Mouse (Mus musculus) thymus, postnatal 14 days (tissue): ENCODE results near the gene Klf2.

ENCODE experiments used
- DNase-seq: peaks from one replicate; pipeline ENCODE4 v3.0.0; 2021

The Klf2 gene

DNA sequence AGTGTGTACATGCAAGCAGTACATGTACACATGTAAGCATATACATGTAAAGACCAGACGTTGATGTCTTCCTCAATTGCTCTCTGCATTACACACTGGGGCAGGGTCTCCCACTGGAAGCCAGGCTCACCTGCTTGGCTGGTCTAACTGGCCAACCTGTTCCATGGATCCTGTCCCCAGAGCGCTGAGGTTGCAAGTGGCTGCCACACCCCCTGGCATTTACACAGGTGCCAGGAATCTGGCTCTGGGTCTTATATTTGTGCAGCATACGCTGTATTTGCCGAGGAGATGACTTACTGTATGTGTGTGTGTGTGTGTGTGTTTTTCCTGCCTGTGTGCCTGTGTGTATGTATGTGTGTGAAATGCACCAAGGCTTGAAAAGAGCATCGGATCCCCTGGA lies 11.9 kb upstream of the Klf2 start:
- DNase-seq = no peak

GRCm38 (mm10) chr8:72308276-72308675 lies 10.6 kb upstream of the Klf2 start:
- no peak for DNase-seq

GRCm38 (mm10) chr8:72310849-72311506 lies 7.9 kb upstream of the Klf2 start:
- peak; percentile 37 for DNase-seq

- peak; percentile 73 for DNase-seq
These were observed 5.8 kb upstream of the Klf2 start for GRCm38 (mm10) chr8:72312926-72313518.

DNA sequence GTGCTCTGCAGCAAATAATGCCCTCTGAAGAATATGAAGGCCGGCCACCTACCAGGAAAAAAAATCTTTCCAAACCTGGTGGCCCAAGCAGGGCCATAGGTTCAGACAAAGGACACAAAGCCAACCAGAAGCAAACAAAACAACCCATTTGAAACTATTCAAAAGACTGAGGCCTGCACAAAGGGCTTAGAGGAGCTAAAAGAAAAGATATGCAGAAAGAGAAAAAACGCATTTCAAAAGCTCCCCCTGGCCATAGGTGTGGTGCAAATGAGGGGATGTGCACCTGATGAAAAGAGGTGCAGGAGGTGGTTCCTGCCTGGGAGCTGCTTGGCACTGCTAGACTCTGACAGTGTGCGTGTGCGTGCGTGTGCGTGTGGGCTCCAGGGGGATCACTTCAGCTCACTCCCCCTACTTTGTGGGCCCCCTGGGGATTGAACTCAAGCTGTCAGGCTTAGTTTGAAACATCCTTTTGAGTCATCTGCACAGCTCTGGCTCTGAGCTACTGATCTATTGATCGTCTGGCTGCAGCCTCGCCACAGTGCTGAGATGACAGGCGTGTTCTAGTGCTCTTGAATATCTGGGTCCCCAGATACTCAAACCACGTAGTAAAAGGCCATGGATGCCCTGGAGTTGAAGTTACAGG lies 2.7 kb upstream of the Klf2 start:
- DNase-seq = no peak

- no peak for DNase-seq
These were observed 1.0 kb upstream of the Klf2 start for GRCm38 (mm10) chr8:72317741-72318301.

- no peak for DNase-seq
These were observed 564 bp downstream of the Klf2 start for GRCm38 (mm10) chr8:72319397-72319796.

DNA sequence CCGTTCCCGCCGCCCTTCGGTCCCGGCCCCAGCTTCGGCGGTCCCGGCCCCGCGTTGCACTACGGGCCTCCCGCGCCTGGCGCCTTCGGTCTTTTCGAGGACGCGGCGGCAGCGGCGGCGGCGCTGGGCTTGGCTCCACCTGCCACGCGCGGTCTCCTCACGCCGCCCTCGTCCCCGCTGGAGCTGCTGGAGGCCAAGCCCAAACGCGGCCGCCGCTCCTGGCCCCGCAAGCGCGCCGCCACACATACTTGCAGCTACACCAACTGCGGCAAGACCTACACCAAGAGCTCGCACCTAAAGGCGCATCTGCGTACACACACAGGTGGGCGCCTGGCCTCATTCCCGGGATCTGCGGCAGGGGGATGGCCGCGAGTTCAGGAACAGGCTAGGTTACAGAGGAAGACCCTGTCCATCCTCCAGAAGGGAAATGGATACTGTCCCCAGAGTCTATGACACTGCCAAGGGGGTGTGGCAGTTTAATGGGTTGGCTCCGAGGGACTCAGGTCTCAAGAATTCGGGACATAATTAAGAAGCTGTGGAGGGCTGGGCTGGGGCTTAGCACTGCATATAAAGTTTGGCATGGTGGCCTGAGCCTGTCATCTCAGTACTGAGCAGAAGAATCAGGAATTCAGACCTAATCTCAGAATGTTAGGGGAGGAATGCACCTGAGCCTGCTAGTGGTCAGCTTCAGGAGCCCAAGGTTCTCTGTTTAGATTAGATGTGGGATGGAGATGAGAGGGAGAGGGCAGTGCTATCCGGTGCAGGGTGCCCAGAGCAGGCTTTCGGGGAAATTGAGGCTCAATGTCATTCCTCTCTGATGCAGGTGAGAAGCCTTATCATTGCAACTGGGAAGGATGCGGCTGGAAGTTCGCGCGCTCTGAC lies 1.3 kb downstream of the Klf2 start:
- peak; percentile 31 for DNase-seq

DNA sequence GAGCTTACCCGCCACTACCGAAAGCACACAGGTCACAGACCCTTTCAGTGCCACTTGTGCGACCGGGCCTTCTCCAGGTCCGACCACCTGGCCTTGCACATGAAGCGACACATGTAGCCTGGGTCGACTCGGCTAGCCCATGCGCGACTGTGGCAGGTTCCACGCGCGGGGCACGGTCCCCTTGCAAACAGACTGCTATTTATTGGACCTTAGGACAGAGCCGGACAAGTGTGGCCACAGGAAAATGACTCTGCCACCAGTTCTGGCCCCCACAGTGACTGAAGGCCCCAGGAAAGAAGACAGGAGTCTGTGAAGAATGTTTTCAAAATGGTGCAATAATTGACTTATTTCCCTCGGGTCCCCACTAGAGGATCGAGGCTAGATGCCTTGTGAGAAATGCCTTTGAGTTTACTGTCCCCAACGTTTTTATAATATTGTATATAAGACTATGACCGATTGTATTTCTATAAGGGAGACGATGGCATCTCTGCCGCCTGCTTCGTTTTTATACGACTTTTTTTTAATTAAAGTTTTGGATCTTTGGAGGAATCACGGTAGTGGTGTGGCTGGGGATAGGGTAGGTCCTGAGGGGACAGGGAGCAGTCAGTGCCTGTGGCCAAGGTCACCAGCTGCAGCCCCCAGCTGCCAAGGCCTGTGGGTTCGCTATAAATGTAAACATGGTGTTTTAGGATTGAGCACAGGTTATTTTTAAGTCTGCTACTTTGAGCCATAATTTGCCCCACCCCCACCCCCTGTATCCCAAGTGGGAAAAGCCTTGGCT lies 2.2 kb downstream of the Klf2 start:
- no peak for DNase-seq

GRCm38 (mm10) chr8:72321635-72322441 lies 3.0 kb downstream of the Klf2 start:
- DNase-seq = no peak

DNA sequence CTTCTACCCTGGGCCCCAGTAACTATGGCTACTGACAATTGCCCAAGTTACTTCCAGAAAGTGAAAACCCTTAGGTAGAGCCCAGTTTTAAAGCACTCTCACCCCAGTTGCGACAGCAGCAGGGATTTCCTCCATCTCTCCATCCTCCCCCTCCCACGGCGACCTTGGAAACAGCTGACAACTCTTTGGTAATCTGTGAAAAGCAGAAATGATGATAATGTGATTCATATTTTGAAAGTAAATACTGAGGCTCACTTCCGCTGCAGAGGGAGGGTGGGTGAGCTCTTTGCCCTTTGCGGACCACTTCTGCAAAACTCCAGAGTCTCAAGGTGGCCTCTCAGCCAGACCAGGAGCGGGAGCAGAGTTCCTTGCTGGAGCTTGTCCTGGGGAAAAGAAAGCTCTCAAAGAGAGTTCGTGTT lies 3.6 kb downstream of the Klf2 start:
- no peak for DNase-seq

- DNase-seq = no peak
These were observed 4.4 kb downstream of the Klf2 start for GRCm38 (mm10) chr8:72323131-72323725.

DNA sequence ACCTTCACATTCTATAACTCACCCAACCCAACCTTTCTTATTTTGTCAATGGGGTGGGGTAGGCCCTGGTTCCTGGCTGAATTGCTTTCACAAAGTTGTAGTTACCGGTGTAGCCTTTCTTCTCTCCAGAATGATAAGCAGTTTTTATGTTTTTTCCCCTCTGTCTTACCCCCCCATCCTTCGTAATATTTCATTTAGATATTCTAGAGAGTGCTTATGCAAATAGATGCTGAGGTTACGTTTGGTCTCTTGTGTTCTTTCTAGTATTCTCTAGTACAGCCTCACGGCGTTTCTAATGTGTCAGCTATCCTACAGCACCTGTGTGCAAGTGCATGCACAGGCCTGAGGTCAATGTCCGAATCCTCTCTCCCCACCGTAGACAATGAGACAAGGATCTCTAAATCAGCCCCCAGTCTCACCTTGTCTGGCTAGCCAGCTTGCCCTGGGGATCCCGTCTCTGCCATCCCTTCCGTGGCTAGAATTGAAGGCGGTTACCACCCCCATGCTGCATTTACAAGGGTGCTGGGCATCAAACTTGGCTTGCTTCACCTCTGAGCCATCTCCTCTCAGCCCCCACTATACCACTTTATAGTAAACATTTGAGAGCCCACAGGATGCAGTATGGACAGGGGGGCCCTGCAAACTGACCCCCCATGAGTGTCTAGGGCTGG lies 5.3 kb downstream of the Klf2 start:
- DNase-seq = no peak

- no peak for DNase-seq
These were observed 5.9 kb downstream of the Klf2 start for GRCm38 (mm10) chr8:72324708-72325107.

GRCm38 (mm10) chr8:72329116-72329515 lies 10.3 kb downstream of the Klf2 start:
- no peak for DNase-seq

DNA sequence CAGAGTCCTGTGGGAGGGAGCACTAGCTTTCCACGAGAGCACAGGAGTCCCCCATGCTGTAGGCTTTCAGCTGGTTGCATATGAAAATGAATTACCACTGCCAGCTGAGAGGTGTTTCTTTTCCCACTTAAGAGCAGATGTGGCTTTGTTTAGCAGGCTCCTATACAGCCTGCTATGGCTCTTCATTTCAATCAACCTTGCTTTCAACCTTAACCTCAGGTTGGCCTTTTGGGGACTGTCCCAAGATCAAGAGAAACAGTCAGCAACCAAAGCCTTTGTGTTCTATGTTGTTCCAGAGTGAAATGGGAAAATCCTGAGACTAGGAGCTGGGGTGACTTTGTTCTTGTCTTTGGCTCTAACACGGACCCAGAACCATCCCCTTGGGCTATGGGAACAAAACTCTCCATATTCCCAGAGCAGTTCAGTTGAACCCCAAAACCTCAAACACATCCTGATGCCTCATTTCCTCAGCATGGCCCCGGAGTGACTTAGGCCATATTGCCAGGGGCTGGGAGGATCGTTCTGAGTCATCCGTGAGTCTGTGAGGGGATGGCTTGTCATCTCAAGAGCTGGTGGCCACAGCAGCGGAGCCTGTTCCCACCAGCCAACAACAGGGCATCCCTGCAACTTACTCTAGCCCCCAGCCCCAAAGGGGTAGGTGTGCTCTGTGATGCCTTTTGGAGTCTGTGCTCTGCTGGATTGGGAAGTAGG lies 12.1 kb downstream of the Klf2 start:
- no peak for DNase-seq

DNA sequence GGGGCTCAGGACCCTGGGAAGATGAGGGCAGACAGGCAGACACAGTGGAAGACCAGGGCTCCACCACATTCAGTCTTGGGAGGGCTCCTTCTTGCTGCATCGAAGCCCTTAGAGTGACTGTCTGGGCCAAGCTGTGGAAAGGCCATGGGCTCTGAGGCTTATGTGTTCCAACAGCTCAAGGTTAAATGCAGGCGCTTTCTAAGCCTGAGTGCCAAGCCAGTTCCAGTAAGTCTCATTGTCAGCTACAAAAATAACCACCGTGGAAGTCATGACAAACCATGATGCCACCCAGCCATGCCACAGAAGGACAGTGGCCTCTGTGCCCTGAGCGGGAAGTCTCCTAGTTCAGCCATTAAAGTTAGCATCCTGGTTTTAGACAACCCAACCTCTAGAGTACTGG lies 12.8 kb downstream of the Klf2 start:
- no peak for DNase-seq

GRCm38 (mm10) chr8:72333429-72334143 lies 14.8 kb downstream of the Klf2 start:
- DNase-seq = no peak

DNA sequence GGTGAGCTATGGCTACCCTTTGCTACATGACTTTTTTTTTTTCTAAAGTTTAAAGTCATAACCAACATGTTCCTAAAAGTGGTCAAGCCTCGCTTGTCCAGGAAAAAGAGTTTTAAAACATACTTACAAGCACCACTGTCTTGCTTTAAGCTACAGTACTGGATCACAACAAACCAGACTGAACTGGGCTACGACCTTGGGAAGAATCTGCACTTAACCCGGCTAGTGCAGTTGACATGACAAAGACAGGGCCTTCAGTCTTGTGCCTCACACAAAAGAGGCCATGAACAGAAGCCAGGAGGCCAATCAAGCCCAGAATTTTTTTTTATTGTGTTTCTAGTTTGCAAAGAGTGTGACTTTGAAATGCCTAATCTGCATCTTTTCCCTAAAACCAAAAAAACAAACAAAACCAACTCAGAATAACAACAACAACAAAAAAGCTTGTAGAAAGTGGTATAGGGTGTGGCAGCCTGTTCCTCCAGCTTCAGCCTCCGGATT lies 15.4 kb downstream of the Klf2 start:
- no peak for DNase-seq
